Mouse (Mus musculus) large intestine, adult 2 months (tissue): ENCODE results near the gene H60c. TPM values are rescaled to one million over a fixed set of nuclear protein-coding genes. Genes with fewer than 3 reads are reported as not detected.
A peak's percentile ranks its signal among the peaks of the same experiment; 100 is the strongest.
"Not testable (repeated sequence)": the region's sequence is repeated elsewhere in the genome, so short reads cannot be mapped to it uniquely, and the experiment has no call there.

Source experiments
- DNase-seq: peaks from one replicate; pipeline ENCODE4 v3.0.0-alpha.2; 2012; ENCODE audit warnings: low read depth, low spot score
- WGBS: fragments of 180-500 bp; shearing (Covaris S2); methylation state at CpG from one replicate; pipeline ENCODE4 v1.1.7; 2018; 5-methylcytosine and 5-hydroxymethylcytosine counted together
- polyA plus RNA-seq: library from polyadenylated mRNA; depleted of rRNA; stranded (reverse); fragments of >200 nt; gene quantifications from 2 replicates; pipeline ENCODE4 v1.2.3, GENCODE M21; 2012; rRNA removed

The H60c gene
- not detected in 2 replicates for polyA plus RNA-seq

- 34% methylated on average over 8 of the region's 8 CpGs for WGBS
- DNase-seq, result no peak
Measured at GRCm38 (mm10) chr10:3267671-3268070, at the start of gene H60c. Gene H60c, minus strand, starts transcription at chr10:3267771.

GRCm38 (mm10) chr10:3308821-3309206 is 41.2 kb upstream of the H60c start:
- DNase-seq, result no peak
- 27% methylated on average over 1 of the region's 1 CpGs for WGBS

DNA sequence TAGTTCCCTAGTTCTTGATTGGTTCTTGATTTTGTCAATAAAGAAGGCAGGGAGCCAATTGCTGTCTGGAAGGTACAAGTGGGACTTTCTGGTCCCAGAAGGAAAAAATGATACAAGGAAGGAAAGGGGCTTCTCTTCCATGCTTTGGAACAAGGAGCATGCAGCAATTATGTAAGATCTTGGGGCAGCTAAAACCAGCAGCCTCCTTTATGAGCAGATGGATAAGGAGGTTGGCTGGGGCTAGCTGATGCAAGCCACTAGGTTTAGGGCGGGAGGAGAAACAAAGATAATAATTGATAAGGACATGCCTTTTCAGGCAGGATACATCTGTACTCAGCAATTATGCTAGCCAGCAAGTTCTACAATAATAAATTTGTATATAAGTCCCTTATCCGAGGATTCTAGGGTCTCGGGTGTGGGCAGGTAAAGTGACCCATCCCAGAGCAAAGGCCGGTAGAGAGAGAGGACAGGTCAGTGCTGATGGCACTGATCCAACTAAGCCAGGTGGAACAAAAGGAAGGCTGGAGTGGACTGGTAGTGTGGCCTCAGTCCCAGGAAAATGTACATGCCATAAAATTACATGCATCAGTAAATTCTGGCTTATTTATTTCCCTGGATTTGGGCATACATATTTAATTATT is 40.7 kb upstream of the H60c start:
- 27% methylated on average over 4 of the region's 4 CpGs for whole genome bisulfite sequencing
- no peak for DNase-seq

- WGBS, result 8% methylated on average over 2 of the region's 2 CpGs
- DNase-seq, result peak; percentile 75
Measured at GRCm38 (mm10) chr10:3307752-3308151, 40.2 kb upstream of the H60c start.

DNA sequence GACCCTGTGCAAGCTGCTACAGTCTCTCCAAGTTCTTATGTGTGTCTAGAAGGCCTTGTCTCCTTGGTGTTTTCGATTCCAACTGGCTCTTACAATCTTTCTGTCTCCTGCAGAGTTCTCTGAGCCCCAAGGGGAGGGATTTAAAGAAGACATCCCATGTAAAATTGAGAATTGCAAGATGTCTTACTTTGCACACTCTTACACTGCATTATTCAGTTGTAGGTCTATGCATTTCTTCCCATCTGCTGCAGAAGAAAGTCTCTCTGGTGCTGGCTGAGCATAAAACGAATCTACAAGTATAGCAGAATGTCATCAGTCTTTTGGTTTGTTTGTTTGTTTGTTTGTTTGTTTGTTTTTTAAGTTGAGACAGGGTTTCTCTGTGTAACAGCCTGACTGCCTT is 26.4 kb upstream of the H60c start:
- 59% methylated on average over 2 of the region's 2 CpGs for WGBS
- no peak for DNase-seq

DNA sequence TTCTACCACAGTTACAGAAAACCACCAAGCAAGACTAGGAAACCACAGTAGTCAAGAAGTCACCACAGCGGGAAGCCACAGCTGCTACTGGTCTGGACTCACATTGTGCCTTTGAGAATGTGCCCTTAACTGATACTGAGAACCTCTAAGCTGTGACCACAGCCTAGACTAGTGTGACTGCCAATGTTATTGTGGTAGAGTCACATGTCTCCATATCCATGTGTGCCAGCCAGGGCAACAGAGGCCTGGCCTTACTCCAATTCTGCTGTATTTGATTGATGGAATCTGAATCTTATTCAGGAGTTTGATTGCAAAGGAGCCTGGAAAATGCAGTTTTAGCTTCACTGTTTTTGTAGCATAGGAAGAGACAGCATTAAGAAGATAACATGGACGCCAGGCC is 13.5 kb upstream of the H60c start:
- WGBS, result 88% methylated on average over 2 of the region's 2 CpGs
- DNase-seq, result no peak

GRCm38 (mm10) chr10:3274065-3274464 is 6.5 kb upstream of the H60c start:
- WGBS, result 67% methylated on average over 3 of the region's 3 CpGs
- DNase-seq, result no peak

DNA sequence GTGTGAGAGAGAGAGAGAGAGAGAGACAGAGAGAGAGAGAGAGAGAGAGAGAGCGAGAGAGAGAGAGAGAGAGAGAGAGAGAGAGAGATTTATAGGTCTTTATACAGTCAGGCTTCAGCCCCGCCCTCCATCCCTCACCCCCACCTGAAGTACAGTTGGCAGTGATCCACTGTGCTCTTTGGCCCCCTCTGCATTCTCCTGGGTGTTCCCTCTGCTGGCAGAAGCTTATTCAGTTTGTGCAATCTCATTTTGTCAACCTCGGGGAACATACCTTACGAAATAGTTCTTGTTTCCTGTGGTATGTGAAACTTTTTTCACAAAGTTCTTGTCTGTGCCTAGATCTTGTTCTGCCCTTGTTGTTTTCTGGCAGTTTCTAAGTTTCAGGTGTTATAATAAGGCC is 3.5 kb upstream of the H60c start:
- peak; percentile 45 for DNase-seq
- WGBS, result 8% methylated on average over 3 of the region's 4 CpGs

- DNase-seq, result no peak
- WGBS, result 6% methylated on average over 2 of the region's 2 CpGs
Measured at GRCm38 (mm10) chr10:3266729-3267128, 842 bp downstream of the H60c start.

DNA sequence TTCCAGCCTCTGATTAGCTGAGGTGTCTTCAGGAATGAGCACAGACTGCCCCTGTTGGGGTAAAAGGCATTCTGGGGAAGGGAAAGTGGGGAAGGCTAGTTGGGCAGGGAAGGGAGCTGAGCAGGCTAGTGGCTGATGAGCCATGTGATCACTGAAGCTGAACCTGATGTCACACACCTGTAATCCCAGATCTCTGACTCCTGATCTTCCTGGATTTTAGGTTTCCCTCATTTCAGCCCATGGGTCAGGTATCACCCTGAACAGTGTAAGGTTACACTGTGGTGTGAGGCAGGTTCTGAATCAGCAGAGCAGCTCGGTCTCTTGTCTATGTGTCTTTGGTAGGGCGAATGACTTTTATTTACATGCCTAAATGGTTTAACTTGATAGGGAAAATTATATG is 4.8 kb downstream of the H60c start:
- DNase-seq, result no peak
- 83% methylated on average over 2 of the region's 2 CpGs for WGBS

DNA sequence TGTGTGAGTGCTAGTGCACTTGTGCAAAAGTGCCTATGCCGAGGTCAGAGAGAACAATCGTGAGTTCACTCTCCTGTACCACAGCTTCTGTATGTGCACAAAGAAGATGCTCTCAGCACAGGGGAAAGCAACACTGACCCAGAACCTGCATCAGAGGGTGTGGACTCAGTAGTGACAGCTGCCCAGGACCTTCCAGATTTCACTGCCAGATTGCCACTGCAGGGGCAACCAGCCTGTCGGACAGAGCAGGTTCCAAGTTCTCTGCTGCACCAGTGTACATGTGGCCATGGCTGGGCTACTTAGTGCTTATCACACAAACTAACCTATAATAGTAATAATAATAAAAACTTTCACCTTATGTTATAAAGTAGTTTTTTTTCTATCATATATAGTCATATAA is 10.2 kb downstream of the H60c start:
- whole genome bisulfite sequencing, result 90% methylated on average over 3 of the region's 3 CpGs
- DNase-seq, result no peak

DNA sequence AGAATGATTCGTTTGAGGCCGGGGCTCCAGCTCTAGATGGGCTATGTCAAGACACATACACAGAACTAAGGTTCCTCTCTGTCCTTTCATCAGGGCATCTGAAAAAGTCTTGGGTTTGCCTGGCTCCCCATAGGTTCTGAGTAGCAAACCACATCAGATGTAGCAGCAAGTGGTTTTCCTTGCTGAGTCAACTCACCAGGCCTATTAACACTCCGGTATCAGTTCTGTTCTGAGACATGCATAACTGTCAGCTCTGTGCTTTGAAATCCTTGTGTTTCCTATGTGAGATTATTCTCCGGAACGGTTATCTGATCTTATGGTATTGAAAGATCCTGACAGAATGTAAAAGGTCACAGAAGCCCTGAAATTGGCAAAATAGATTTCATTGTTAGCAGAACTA is 29.1 kb downstream of the H60c start:
- not testable (repeated sequence) for DNase-seq
- WGBS, result 88% methylated on average over 5 of the region's 5 CpGs

- 65% methylated on average over 5 of the region's 5 CpGs for WGBS
- no peak for DNase-seq
Measured at GRCm38 (mm10) chr10:3236638-3237270, 30.8 kb downstream of the H60c start.

DNA sequence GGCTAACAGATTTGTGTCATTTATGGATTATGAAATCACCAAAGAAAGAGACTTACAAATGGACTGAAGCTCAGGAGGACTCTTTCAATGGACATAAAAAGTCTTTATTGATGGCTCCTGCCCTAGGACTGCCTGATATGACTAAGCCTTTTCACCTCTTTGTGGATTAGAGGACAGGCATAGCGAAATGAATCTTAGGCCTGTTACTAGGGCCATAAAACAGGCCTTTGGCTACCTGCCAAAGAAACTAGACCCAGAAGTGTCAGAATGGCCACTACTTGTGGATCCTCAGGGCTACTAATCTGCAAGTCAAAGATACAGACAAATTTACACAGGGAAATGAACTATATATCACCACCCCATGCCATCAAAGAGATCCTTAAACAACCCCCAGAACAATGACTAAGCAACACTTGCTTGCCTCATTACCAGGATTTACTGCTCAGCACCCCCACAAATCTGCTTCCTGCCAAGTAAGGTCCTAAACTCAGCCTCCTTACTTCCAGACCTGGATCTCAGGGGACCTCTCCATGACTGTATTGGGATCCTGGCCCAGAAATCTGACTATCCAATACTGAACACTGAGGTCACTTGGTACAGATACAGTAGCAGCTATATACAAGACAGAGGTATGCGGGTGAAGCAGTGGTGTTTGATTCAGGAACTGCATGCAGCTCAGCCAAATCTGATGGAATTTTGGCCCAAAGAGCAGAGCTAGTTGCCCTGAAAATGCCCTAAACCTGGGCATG is 39.0 kb downstream of the H60c start:
- WGBS, result 46% methylated on average over 2 of the region's 2 CpGs
- no peak for DNase-seq

Other genes with a start within 250 kb of the H60c start
- gene Ppp1r14c, start 98.3 kb upstream of the H60c start, polyA plus RNA-seq, result 0.30 and 0.37 TPM in 2 replicates